In genomic region chr2:157448356-157448755, GRCm38 (mm10) we compare ENCODE assay signal across 1 mouse cellular context.
TF ChIP-seq lines count a peak whose summit lies in the region.

No protein-coding gene starts in this region.

TF ChIP-seq in MEL, 35 proteins besides CTCF, POLR2A, EP300 and RAD21 (continued from another document):
- TF ChIP-seq E2F4 (IDR thresholded peaks at IDR 0.05; ENCODE audit: borderline replicate concordance, low read depth, low read length) (no peak), USF2 (IDR thresholded peaks at IDR 0.05; ENCODE audit: borderline replicate concordance in 1 of 2, insufficient read depth in 1 of 2, low read depth in 1 of 2, low read length in 2 of 2) (no peak), GATA1 (IDR thresholded peaks at IDR 0.05; ENCODE audit: low read depth, low read length) (no peak)
